Mouse (Mus musculus) intestine, postnatal 0 days (tissue): ENCODE data around the gene Tcerg1l. TPM values are rescaled to one million over a fixed set of nuclear protein-coding genes. Genes with fewer than 3 reads are reported as not detected.

Experiments
- ATAC-seq: fragments of 200-750 bp; cut with Nextera tagmentation; 2 replicates; pipeline ENCODE4 v1.8.0; 2017; ENCODE audit warnings: mild to moderate bottlenecking, moderate TSS enrichment, moderate library complexity
- H3K27ac ChIP-seq: fragments of 300-500 bp; sonication (generic); 2 replicates; pipeline ENCODE4 v1.5.1; 2014; ENCODE audit warnings: mild to moderate bottlenecking, low read depth, low read length, moderate library complexity
- H3K27me3 ChIP-seq: fragments of 300-500 bp; sonication (generic); replicated peaks from 2 replicates; pipeline ENCODE4 v1.6.1; 2014; ENCODE audit warnings: low read length, mixed read lengths; ENCODE audit not compliant: control insufficient read depth, insufficient read depth
- H3K36me3 ChIP-seq: fragments of 300-500 bp; sonication (generic); 2 replicates; pipeline ENCODE4 v1.6.1; 2014; ENCODE audit warnings: mild to moderate bottlenecking, moderate library complexity; ENCODE audit not compliant: control insufficient read depth, insufficient read depth
- H3K4me1 ChIP-seq: fragments of 300-500 bp; sonication (generic); replicated peaks from 2 replicates; pipeline ENCODE4 v1.6.1; 2014; ENCODE audit warnings: antibody characterized with exemption, low read length, mixed read lengths; ENCODE audit not compliant: control insufficient read depth, insufficient read depth
- H3K4me2 ChIP-seq: fragments of 300-500 bp; sonication (generic); replicated peaks from 2 replicates; pipeline ENCODE4 v1.6.1; 2014; ENCODE audit warnings: low read depth, mild to moderate bottlenecking, moderate library complexity
- H3K4me3 ChIP-seq: fragments of 300-500 bp; sonication (generic); 2 replicates; pipeline ENCODE4 v1.5.1; 2014; ENCODE audit warnings: low read depth, low read length
- H3K9ac ChIP-seq: fragments of 300-500 bp; sonication (generic); 2 replicates; pipeline ENCODE4 v1.6.1; 2014; ENCODE audit warnings: mild to moderate bottlenecking, low read depth, low read length
- H3K9me3 ChIP-seq: fragments of 300-500 bp; sonication (generic); 2 replicates; pipeline ENCODE4 v1.6.1; 2016; ENCODE audit warnings: mixed run types; ENCODE audit not compliant: control insufficient read depth
- CTCF ChIP-seq: sonication (generic); IDR thresholded peaks from 2 replicates; pipeline ENCODE4 v1.5.1; 2016; ENCODE audit warnings: low read depth, mild to moderate bottlenecking, control low read depth, antibody characterized with exemption, moderate library complexity
- WGBS: fragments of 180-500 bp; shearing (Covaris S2); extraction: QIAGEN DNeasy Blood & Tissue Kit; methylation state at CpG from one replicate; pipeline ENCODE4 v1.1.7; 2014; 5-methylcytosine and 5-hydroxymethylcytosine counted together
- polyA plus RNA-seq: library from polyadenylated mRNA; unstranded; fragments of >200 nt; fragmentation: Nextera tagmentation; extraction: Ambion mirVana; gene quantifications from 2 replicates; pipeline ENCODE4 v1.2.1, GENCODE M21; 2015

The Tcerg1l gene
- polyA plus RNA-seq, 1 experiment from 2014 or later: 0.29 TPM

DNA sequence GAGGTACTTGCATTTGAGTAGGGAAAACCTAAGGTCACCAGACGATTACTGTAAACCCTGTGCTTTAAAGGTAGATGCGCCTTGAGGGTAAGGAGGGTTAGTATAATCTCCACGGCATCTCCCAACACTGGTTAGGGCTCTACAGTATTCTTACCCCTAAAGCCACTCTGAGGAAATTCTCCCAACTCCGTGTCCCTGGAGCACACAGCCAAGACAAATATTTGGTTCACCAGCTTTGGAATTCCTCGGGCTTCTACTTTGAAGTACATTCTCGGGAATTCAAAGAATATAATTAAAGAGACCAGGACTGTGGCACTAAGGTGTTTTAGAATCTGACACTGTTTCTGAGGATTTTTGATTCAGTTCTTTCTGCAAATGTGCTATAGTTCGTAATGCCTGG lies 23.2 kb downstream of the Tcerg1l start:
- Histone ChIP-seq H3K27ac (no peak overlapping the region), H3K4me3 (no peak overlapping the region), H3K4me2 (no peak overlapping the region), H3K9me3 (no peaks in the 10 kb centered on the region), H3K4me1 (0 out of 2 replicates have a peak, but pooled peaks cover 4% of the 10 kb centered on the region), H3K36me3 (no peaks in the 10 kb centered on the region), H3K9ac (no peak overlapping the region), H3K27me3 (no peaks in the 10 kb centered on the region)
- ATAC-seq: no peak
- 68% methylated on average over 7 of the region's 7 CpGs for WGBS
- no peak for TF ChIP-seq CTCF

DNA sequence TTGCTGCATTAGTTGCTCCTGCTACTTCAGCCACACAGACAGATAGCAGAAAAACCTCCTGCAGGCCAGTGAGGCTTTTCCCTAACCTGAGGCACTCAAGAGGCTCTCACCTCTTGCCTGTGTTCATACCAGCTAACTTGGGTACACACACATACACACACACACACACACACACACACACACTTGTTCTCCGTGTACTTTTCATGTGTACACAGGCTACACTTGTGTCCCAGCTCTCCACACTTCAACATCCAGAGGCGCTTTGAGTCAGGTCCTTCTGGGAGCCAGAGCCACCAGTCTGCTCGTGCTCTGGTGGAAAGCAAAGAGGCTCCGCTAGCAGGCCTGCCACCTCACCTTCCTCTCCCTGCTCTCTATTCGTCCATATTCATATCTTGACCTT lies 24.0 kb downstream of the Tcerg1l start:
- 0 out of 2 replicates have a peak, but pooled peaks cover 4% of the 10 kb centered on the region for H3K4me1 ChIP-seq
- H3K4me2 ChIP-seq: no peak overlapping the region
- no peaks in the 10 kb centered on the region for H3K9me3 ChIP-seq
- no peak for ATAC-seq
- no peaks in the 10 kb centered on the region for H3K36me3 ChIP-seq
- H3K27ac ChIP-seq: no peak overlapping the region
- no peak overlapping the region for H3K4me3 ChIP-seq
- TF ChIP-seq CTCF: no peak
- 78% methylated on average over 5 of the region's 5 CpGs for WGBS
- no peak overlapping the region for H3K9ac ChIP-seq
- no peaks in the 10 kb centered on the region for H3K27me3 ChIP-seq

DNA sequence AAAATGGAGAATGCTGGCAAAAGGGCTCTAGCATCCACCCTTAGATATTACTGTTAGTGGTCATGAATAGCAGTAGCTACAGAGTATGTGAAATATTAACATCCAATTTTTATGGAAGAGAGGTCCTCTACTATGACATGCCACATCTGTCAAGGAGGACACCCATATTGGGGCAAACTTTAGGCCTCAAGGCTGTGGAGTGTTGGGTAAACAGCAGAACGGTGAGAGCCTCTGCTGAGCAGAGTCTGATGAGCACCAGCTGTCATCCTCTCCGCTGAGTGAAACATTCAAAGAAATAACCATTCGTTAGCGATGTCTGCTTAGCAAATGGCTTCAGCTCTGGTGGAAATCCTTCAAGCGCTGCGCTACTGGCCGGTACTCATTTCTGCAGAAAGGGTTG lies 30.0 kb downstream of the Tcerg1l start:
- Histone ChIP-seq H3K9me3 (no peaks in the 10 kb centered on the region), H3K27me3 (no peaks in the 10 kb centered on the region), H3K4me1 (no peaks in the 10 kb centered on the region), H3K36me3 (no peaks in the 10 kb centered on the region), H3K9ac (no peak overlapping the region), H3K27ac (no peak overlapping the region), H3K4me3 (no peak overlapping the region), H3K4me2 (no peak overlapping the region)
- WGBS: 59% methylated on average over 7 of the region's 7 CpGs
- ATAC-seq: no peak
- TF ChIP-seq CTCF: no peak

DNA sequence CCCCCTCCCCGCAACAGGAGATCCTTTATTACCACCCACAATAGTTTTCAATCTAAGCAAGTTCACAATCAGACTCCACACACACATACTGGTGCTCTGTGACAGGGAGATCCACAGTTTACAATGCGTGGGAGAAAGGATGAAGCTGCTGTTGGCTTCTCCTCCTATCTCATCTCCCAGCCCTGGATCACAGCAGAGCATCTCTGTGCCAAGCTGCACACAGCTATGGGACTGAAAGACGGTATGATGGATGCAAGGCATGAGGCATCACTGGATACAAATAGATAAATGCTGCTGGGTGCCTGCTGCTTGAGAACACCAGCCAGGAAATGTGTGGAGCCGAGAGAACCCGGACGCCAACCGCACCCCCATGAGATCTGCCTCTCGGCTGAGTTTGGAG lies 32.0 kb downstream of the Tcerg1l start:
- Histone ChIP-seq H3K36me3 (no peaks in the 10 kb centered on the region), H3K4me1 (no peaks in the 10 kb centered on the region), H3K9me3 (no peaks in the 10 kb centered on the region), H3K4me2 (no peak overlapping the region), H3K4me3 (no peak overlapping the region), H3K27ac (no peak overlapping the region), H3K9ac (no peak overlapping the region), H3K27me3 (no peaks in the 10 kb centered on the region)
- WGBS: 36% methylated on average over 8 of the region's 8 CpGs
- no peak for ATAC-seq
- TF ChIP-seq CTCF: no peak

DNA sequence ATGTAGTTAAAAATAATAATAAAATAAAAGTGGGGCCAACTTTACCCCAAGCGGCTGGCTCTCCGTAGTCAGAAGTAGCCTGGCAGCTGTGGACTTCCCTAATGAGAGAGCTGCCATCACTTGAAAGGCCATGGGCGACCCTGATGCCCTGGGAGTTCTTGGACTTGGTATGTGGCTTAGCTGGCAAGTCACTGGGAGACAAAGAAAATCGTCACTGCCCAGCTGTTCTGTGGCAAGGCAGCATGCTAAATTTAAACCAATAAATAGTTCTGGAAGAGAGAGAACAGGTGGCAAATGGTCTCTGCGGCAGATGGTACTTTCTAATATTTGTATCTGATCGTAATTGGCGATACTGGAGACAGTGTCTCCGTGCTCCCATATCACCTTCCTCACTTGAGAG lies 40.1 kb downstream of the Tcerg1l start:
- no peak for ATAC-seq
- Histone ChIP-seq H3K4me1 (no peaks in the 10 kb centered on the region), H3K4me3 (no peak overlapping the region), H3K36me3 (no peaks in the 10 kb centered on the region), H3K9me3 (no peaks in the 10 kb centered on the region), H3K9ac (no peak overlapping the region), H3K27ac (no peak overlapping the region), H3K4me2 (no peak overlapping the region), H3K27me3 (no peaks in the 10 kb centered on the region)
- WGBS: 58% methylated on average over 8 of the region's 8 CpGs
- no peak for TF ChIP-seq CTCF

DNA sequence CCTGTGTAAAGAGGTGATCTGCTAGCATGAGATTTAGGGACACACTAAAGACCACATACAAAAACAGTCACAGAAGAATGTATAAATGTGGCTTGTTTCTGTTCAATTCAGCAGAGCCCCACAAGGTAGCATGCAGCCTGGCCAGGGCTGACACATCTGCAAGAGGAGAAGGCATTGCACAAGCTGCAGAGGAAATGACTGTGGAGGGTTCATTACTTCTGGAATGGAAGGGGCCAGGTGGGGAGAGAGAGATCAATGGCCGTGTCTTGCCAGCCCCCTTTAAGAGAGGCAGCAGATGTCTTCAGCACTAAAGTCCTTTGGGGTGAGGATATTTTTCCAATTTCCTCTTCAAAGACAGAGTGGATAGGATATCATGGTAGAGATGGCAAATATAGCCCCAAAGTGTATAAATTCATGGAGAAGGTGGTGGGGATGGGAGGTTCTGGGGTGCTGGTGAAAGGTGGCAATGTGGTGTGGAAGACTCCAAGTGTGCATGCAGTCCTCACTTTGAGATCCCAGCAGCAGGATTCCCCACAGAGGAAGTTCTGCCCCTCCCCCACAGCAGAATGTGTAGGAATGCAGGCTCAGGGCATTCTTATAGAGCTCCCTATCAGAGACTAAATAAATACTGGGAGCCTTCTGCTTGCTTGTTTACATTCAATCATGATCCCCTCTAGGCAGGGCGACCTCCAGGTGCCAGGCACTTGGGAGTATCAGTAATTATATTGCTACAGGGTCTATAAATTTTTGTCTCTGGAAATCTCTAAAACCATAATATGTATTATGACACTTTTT lies 40.7 kb downstream of the Tcerg1l start:
- Histone ChIP-seq H3K4me1 (no peaks in the 10 kb centered on the region), H3K4me2 (no peak overlapping the region), H3K27me3 (no peaks in the 10 kb centered on the region), H3K36me3 (no peaks in the 10 kb centered on the region), H3K27ac (no peak overlapping the region), H3K4me3 (no peak overlapping the region), H3K9ac (no peak overlapping the region), H3K9me3 (no peaks in the 10 kb centered on the region)
- TF ChIP-seq CTCF: no peak
- WGBS: 16% methylated on average over 2 of the region's 2 CpGs
- no peak for ATAC-seq
